Mouse (Mus musculus): Measurements from ENCODE around the gene Efcc1. TPM values are rescaled to one million over a fixed set of nuclear protein-coding genes. Genes with fewer than 3 reads are reported as not detected.

The Efcc1 gene
- total RNA-seq, 1 experiment = not detected

- in situ Hi-C loops (cut with MboI; ENCODE audit: low sequenced_read_pairs in 2 of 2, unreplicated experiment in 2 of 2) = no loop called here
Observed at GRCm38 (mm10) chr6:87770626-87771025, 40.0 kb downstream of the Efcc1 start.

GRCm38 (mm10) chr6:87774466-87774865 lies 43.8 kb downstream of the Efcc1 start:
- no peaks in the 10 kb centered on the region for H3K36me3 ChIP-seq (ENCODE audit: control insufficient read depth, insufficient read depth, low read length, poor library complexity, severe bottlenecking)
- no peak overlapping the region for H3K9ac ChIP-seq (ENCODE audit: insufficient read depth, low read depth, low read length, poor library complexity, severe bottlenecking)
- in situ Hi-C loops (cut with MboI; ENCODE audit: low sequenced_read_pairs in 2 of 2, unreplicated experiment in 2 of 2) = no loop called here
- TF ChIP-seq HCFC1 (IDR thresholded peaks at IDR 0.05; ENCODE audit: borderline replicate concordance, insufficient read depth, low read length) = no peak
- DNase-seq (ENCODE audit: low read depth, low spot score) = no peak
- H3K27ac ChIP-seq (ENCODE audit: insufficient read depth, low read depth, low read length, poor library complexity, severe bottlenecking) = no peak overlapping the region
- H3K4me1 ChIP-seq (ENCODE audit: control insufficient read depth in 2 of 2, insufficient read depth in 2 of 2, low read length in 2 of 2, poor library complexity in 1 of 2) = no peaks in the 10 kb centered on the region
- H3K4me3 ChIP-seq (ENCODE audit: insufficient read depth in 1 of 2, low read depth in 1 of 2, low read length in 2 of 2, poor library complexity in 1 of 2, severe bottlenecking in 1 of 2) = no peak overlapping the region
- H3K9me3 ChIP-seq (ENCODE audit: control insufficient read depth, insufficient read depth, low read depth, low read length) = no peaks in the 10 kb centered on the region

More at GRCm38 (mm10) chr6:87770626-87771025, 40.0 kb downstream of the Efcc1 start:
- no peak for DNase-seq (ENCODE audit: low read depth, low spot score)
- Histone ChIP-seq H3K4me3 (ENCODE audit: insufficient read depth in 1 of 2, low read depth in 1 of 2, low read length in 2 of 2, poor library complexity in 1 of 2, severe bottlenecking in 1 of 2) (no peak overlapping the region), H3K9me3 (ENCODE audit: control insufficient read depth, insufficient read depth, low read depth, low read length) (no peaks in the 10 kb centered on the region), H3K4me1 (ENCODE audit: control insufficient read depth in 2 of 2, insufficient read depth in 2 of 2, low read length in 2 of 2, poor library complexity in 1 of 2) (no peaks in the 10 kb centered on the region), H3K36me3 (ENCODE audit: control insufficient read depth, insufficient read depth, low read length, poor library complexity, severe bottlenecking) (no peaks in the 10 kb centered on the region), H3K27ac (ENCODE audit: insufficient read depth, low read depth, low read length, poor library complexity, severe bottlenecking) (no peak overlapping the region), H3K9ac (ENCODE audit: insufficient read depth, low read depth, low read length, poor library complexity, severe bottlenecking) (no peak overlapping the region)
- no peak for TF ChIP-seq MAFK (IDR thresholded peaks at IDR 0.05; ENCODE audit: insufficient read depth, low read depth, low read length)
- TF ChIP-seq ZNF384 (IDR thresholded peaks at IDR 0.05; ENCODE audit: low read depth, low read length) = no peak
- TF ChIP-seq ZC3H11A (IDR thresholded peaks at IDR 0.05; ENCODE audit: borderline replicate concordance, low read depth, low read length) = no peak
- TF ChIP-seq CHD2 (IDR thresholded peaks at IDR 0.05; ENCODE audit: low read depth, low read length) = no peak
- no peak for TF ChIP-seq HCFC1 (IDR thresholded peaks at IDR 0.05; ENCODE audit: borderline replicate concordance, insufficient read depth, low read length)

GRCm38 (mm10) chr6:87774909-87775308 lies 44.2 kb downstream of the Efcc1 start:
- Histone ChIP-seq H3K9ac (ENCODE audit: insufficient read depth, low read depth, low read length, poor library complexity, severe bottlenecking) (no peak overlapping the region), H3K36me3 (ENCODE audit: control insufficient read depth, insufficient read depth, low read length, poor library complexity, severe bottlenecking) (no peaks in the 10 kb centered on the region), H3K9me3 (ENCODE audit: control insufficient read depth, insufficient read depth, low read depth, low read length) (no peaks in the 10 kb centered on the region), H3K4me1 (ENCODE audit: control insufficient read depth in 2 of 2, insufficient read depth in 2 of 2, low read length in 2 of 2, poor library complexity in 1 of 2) (no peaks in the 10 kb centered on the region), H3K4me3 (ENCODE audit: insufficient read depth in 1 of 2, low read depth in 1 of 2, low read length in 2 of 2, poor library complexity in 1 of 2, severe bottlenecking in 1 of 2) (no peak overlapping the region), H3K27ac (ENCODE audit: insufficient read depth, low read depth, low read length, poor library complexity, severe bottlenecking) (no peak overlapping the region)
- in situ Hi-C loops (cut with MboI; ENCODE audit: low sequenced_read_pairs in 2 of 2, unreplicated experiment in 2 of 2) = no loop called here
- DNase-seq (ENCODE audit: low read depth, low spot score) = no peak
- TF ChIP-seq CHD2 (IDR thresholded peaks at IDR 0.05; ENCODE audit: low read depth, low read length) (no peak), MAFK (IDR thresholded peaks at IDR 0.05; ENCODE audit: insufficient read depth, low read depth, low read length) (no peak), HCFC1 (IDR thresholded peaks at IDR 0.05; ENCODE audit: borderline replicate concordance, insufficient read depth, low read length) (no peak), ZC3H11A (IDR thresholded peaks at IDR 0.05; ENCODE audit: borderline replicate concordance, low read depth, low read length) (no peak), ZNF384 (IDR thresholded peaks at IDR 0.05; ENCODE audit: low read depth, low read length) (no peak)

GRCm38 (mm10) chr6:87775588-87776245 lies 45.0 kb downstream of the Efcc1 start:
- Histone ChIP-seq H3K27ac (ENCODE audit: insufficient read depth, low read depth, low read length, poor library complexity, severe bottlenecking) (no peak overlapping the region), H3K4me1 (ENCODE audit: control insufficient read depth in 2 of 2, insufficient read depth in 2 of 2, low read length in 2 of 2, poor library complexity in 1 of 2) (no peaks in the 10 kb centered on the region), H3K36me3 (ENCODE audit: control insufficient read depth, insufficient read depth, low read length, poor library complexity, severe bottlenecking) (no peaks in the 10 kb centered on the region), H3K9ac (ENCODE audit: insufficient read depth, low read depth, low read length, poor library complexity, severe bottlenecking) (no peak overlapping the region), H3K9me3 (ENCODE audit: control insufficient read depth, insufficient read depth, low read depth, low read length) (no peaks in the 10 kb centered on the region), H3K4me3 (ENCODE audit: insufficient read depth in 1 of 2, low read depth in 1 of 2, low read length in 2 of 2, poor library complexity in 1 of 2, severe bottlenecking in 1 of 2) (no peak overlapping the region)
- no peak for DNase-seq (ENCODE audit: low read depth, low spot score)
- in situ Hi-C loops (cut with MboI; ENCODE audit: low sequenced_read_pairs in 2 of 2, unreplicated experiment in 2 of 2) = no loop called here
- no peak for TF ChIP-seq MAFK (IDR thresholded peaks at IDR 0.05; ENCODE audit: insufficient read depth, low read depth, low read length)
- TF ChIP-seq HCFC1 (IDR thresholded peaks at IDR 0.05; ENCODE audit: borderline replicate concordance, insufficient read depth, low read length) = no peak
- TF ChIP-seq CHD2 (IDR thresholded peaks at IDR 0.05; ENCODE audit: low read depth, low read length) = no peak
- no peak for TF ChIP-seq ZC3H11A (IDR thresholded peaks at IDR 0.05; ENCODE audit: borderline replicate concordance, low read depth, low read length)

- no peak overlapping the region for H3K4me3 ChIP-seq (ENCODE audit: insufficient read depth in 1 of 2, low read depth in 1 of 2, low read length in 2 of 2, poor library complexity in 1 of 2, severe bottlenecking in 1 of 2)
- no peak overlapping the region for H3K9ac ChIP-seq (ENCODE audit: insufficient read depth, low read depth, low read length, poor library complexity, severe bottlenecking)
- H3K9me3 ChIP-seq (ENCODE audit: control insufficient read depth, insufficient read depth, low read depth, low read length) = no peaks in the 10 kb centered on the region
- no peak for DNase-seq (ENCODE audit: low read depth, low spot score)
- no peak overlapping the region for H3K27ac ChIP-seq (ENCODE audit: insufficient read depth, low read depth, low read length, poor library complexity, severe bottlenecking)
- TF ChIP-seq CHD2 (IDR thresholded peaks at IDR 0.05; ENCODE audit: low read depth, low read length) = no peak
- TF ChIP-seq MAFK (IDR thresholded peaks at IDR 0.05; ENCODE audit: insufficient read depth, low read depth, low read length) = no peak
- TF ChIP-seq ZNF384 (IDR thresholded peaks at IDR 0.05; ENCODE audit: low read depth, low read length) = no peak
- TF ChIP-seq HCFC1 (IDR thresholded peaks at IDR 0.05; ENCODE audit: borderline replicate concordance, insufficient read depth, low read length) = no peak
- no peak for TF ChIP-seq ZC3H11A (IDR thresholded peaks at IDR 0.05; ENCODE audit: borderline replicate concordance, low read depth, low read length)
- no peaks in the 10 kb centered on the region for H3K4me1 ChIP-seq (ENCODE audit: control insufficient read depth in 2 of 2, insufficient read depth in 2 of 2, low read length in 2 of 2, poor library complexity in 1 of 2)
- no peaks in the 10 kb centered on the region for H3K36me3 ChIP-seq (ENCODE audit: control insufficient read depth, insufficient read depth, low read length, poor library complexity, severe bottlenecking)
- in situ Hi-C loops (cut with MboI; ENCODE audit: low sequenced_read_pairs in 2 of 2, unreplicated experiment in 2 of 2) = no loop called here
Observed at GRCm38 (mm10) chr6:87776663-87777062, 46.0 kb downstream of the Efcc1 start.
